Mouse (Mus musculus): ENCODE results near the gene Dctn2. TPM values are rescaled to one million over a fixed set of nuclear protein-coding genes. Genes with fewer than 3 reads are reported as not detected.

The Dctn2 gene
- total and polyA plus RNA-seq, 2 experiments from 2014 or later: 154 to 197 TPM

GRCm38 (mm10) chr10:127269884-127270283, 3.7 kb downstream of the Dctn2 start:
- peaks cover 45% of the 10 kb centered on the region for H3K36me3 ChIP-seq (replicated peaks; ENCODE audit: control insufficient read depth, insufficient read depth, low read length)
- ATAC-seq (ENCODE audit: insufficient read depth, low read depth): no peak
- TF ChIP-seq EP300 (IDR thresholded peaks at IDR 0.05; ENCODE audit: low read depth) (no peak), CTCF (IDR thresholded peaks at IDR 0.05; ENCODE audit: low read depth) (no peak)
- no peak overlapping the region for H3K27ac ChIP-seq (ENCODE audit: low read depth)
- H3K4me1 ChIP-seq (ENCODE audit: control insufficient read depth, insufficient read depth): peaks cover 17% of the 10 kb centered on the region
- H3K4me3 ChIP-seq (ENCODE audit: low read depth, low read length): no peak overlapping the region
- no peak overlapping the region for H3K4me2 ChIP-seq (ENCODE audit: low read depth, low read length)
- WGBS: 78% methylated on average over 4 of the region's 4 CpGs
- no peak for DNase-seq (ENCODE audit: low spot score)
- H3K27me3 ChIP-seq (ENCODE audit: control insufficient read depth, insufficient read depth, low read length): no peaks in the 10 kb centered on the region
- no peak overlapping the region for H3K9ac ChIP-seq (replicated peaks; ENCODE audit: low read depth, low read length)
- H3K9me3 ChIP-seq (replicated peaks; ENCODE audit: control insufficient read depth, low read length): no peaks in the 10 kb centered on the region

- H3K4me3 ChIP-seq (ENCODE audit: low read depth, low read length): no peak overlapping the region
- no peak overlapping the region for H3K4me2 ChIP-seq (ENCODE audit: low read depth, low read length)
- no peaks in the 10 kb centered on the region for H3K27me3 ChIP-seq (ENCODE audit: control insufficient read depth, insufficient read depth, low read length)
- H3K27ac ChIP-seq (ENCODE audit: low read depth): no peak overlapping the region
- DNase-seq (ENCODE audit: low spot score) (no peak), ATAC-seq (ENCODE audit: insufficient read depth, low read depth) (no peak)
- WGBS: 86% methylated on average over 5 of the region's 5 CpGs
- H3K9me3 ChIP-seq (replicated peaks; ENCODE audit: control insufficient read depth, low read length): no peaks in the 10 kb centered on the region
- H3K4me1 ChIP-seq (ENCODE audit: control insufficient read depth, insufficient read depth): peaks cover 11% of the 10 kb centered on the region
- H3K36me3 ChIP-seq (replicated peaks; ENCODE audit: control insufficient read depth, insufficient read depth, low read length): peaks cover 70% of the 10 kb centered on the region
- no peak overlapping the region for H3K9ac ChIP-seq (replicated peaks; ENCODE audit: low read depth, low read length)
- TF ChIP-seq CTCF (IDR thresholded peaks at IDR 0.05; ENCODE audit: low read depth) (no peak), EP300 (IDR thresholded peaks at IDR 0.05; ENCODE audit: low read depth) (no peak)
These were observed 6.2 kb downstream of the Dctn2 start for GRCm38 (mm10) chr10:127272371-127272770.

GRCm38 (mm10) chr10:127274261-127275022, 8.3 kb downstream of the Dctn2 start:
- Histone ChIP-seq H3K4me2 (ENCODE audit: low read depth, low read length) (no peak overlapping the region), H3K9ac (replicated peaks; ENCODE audit: low read depth, low read length) (no peak overlapping the region), H3K27me3 (ENCODE audit: control insufficient read depth, insufficient read depth, low read length) (no peaks in the 10 kb centered on the region), H3K27ac (ENCODE audit: low read depth) (no peak overlapping the region), H3K4me3 (ENCODE audit: low read depth, low read length) (no peak overlapping the region), H3K4me1 (ENCODE audit: control insufficient read depth, insufficient read depth) (no peaks in the 10 kb centered on the region), H3K36me3 (replicated peaks; ENCODE audit: control insufficient read depth, insufficient read depth, low read length) (peaks cover 85% of the 10 kb centered on the region), H3K9me3 (replicated peaks; ENCODE audit: control insufficient read depth, low read length) (no peaks in the 10 kb centered on the region)
- no peak for DNase-seq (ENCODE audit: low spot score)
- WGBS: 90% methylated on average over 11 of the region's 11 CpGs
- no peak for TF ChIP-seq CTCF (IDR thresholded peaks at IDR 0.05; ENCODE audit: low read depth)
- no peak for ATAC-seq (ENCODE audit: insufficient read depth, low read depth)

- Histone ChIP-seq H3K9me3 (replicated peaks; ENCODE audit: control insufficient read depth, low read length) (no peaks in the 10 kb centered on the region), H3K9ac (replicated peaks; ENCODE audit: low read depth, low read length) (no peak overlapping the region), H3K27ac (ENCODE audit: low read depth) (no peak overlapping the region), H3K36me3 (replicated peaks; ENCODE audit: control insufficient read depth, insufficient read depth, low read length) (peaks cover 100% of the 10 kb centered on the region), H3K4me2 (ENCODE audit: low read depth, low read length) (no peak overlapping the region), H3K4me3 (ENCODE audit: low read depth, low read length) (no peak overlapping the region), H3K4me1 (ENCODE audit: control insufficient read depth, insufficient read depth) (no peaks in the 10 kb centered on the region; the same call in 1 of the 2 replicates), H3K27me3 (ENCODE audit: control insufficient read depth, insufficient read depth, low read length) (no peaks in the 10 kb centered on the region)
- TF ChIP-seq CTCF (IDR thresholded peaks at IDR 0.05; ENCODE audit: low read depth): 0 out of 2 replicates have a peak, but pooled peaks have one; percentile 2
- TF ChIP-seq EP300 (IDR thresholded peaks at IDR 0.05; ENCODE audit: low read depth): no peak
- 100% methylated on average over 2 of the region's 2 CpGs for WGBS
- no peak for ATAC-seq (ENCODE audit: insufficient read depth, low read depth)
- DNase-seq (ENCODE audit: low spot score): no peak
These were observed 13.6 kb downstream of the Dctn2 start for GRCm38 (mm10) chr10:127279730-127280129.

GRCm38 (mm10) chr10:127281316-127281715, 15.1 kb downstream of the Dctn2 start:
- ATAC-seq (ENCODE audit: insufficient read depth, low read depth) (no peak), DNase-seq (ENCODE audit: low spot score) (no peak)
- H3K9ac ChIP-seq (replicated peaks; ENCODE audit: low read depth, low read length): no peak overlapping the region
- no peak overlapping the region for H3K4me2 ChIP-seq (ENCODE audit: low read depth, low read length)
- no peaks in the 10 kb centered on the region; the same call in 1 of the 2 replicates for H3K4me1 ChIP-seq (ENCODE audit: control insufficient read depth, insufficient read depth)
- H3K27ac ChIP-seq (ENCODE audit: low read depth): no peak overlapping the region
- TF ChIP-seq CTCF (IDR thresholded peaks at IDR 0.05; ENCODE audit: low read depth) (no peak), EP300 (IDR thresholded peaks at IDR 0.05; ENCODE audit: low read depth) (no peak)
- peaks cover 100% of the 10 kb centered on the region for H3K36me3 ChIP-seq (replicated peaks; ENCODE audit: control insufficient read depth, insufficient read depth, low read length)
- no peaks in the 10 kb centered on the region for H3K9me3 ChIP-seq (replicated peaks; ENCODE audit: control insufficient read depth, low read length)
- WGBS: 82% methylated on average over 8 of the region's 8 CpGs
- H3K27me3 ChIP-seq (ENCODE audit: control insufficient read depth, insufficient read depth, low read length): no peaks in the 10 kb centered on the region
- no peak overlapping the region for H3K4me3 ChIP-seq (ENCODE audit: low read depth, low read length)

All from heart, postnatal 0 days (tissue).